Mouse (Mus musculus) layer of hippocampus, adult 11-12 months (tissue): ENCODE results near the gene Apobr.

Experiments used
- DNase-seq: peaks from one replicate; pipeline ENCODE4 v3.0.0; 2022; ENCODE audit warnings: low spot score

Apobr gene

DNA sequence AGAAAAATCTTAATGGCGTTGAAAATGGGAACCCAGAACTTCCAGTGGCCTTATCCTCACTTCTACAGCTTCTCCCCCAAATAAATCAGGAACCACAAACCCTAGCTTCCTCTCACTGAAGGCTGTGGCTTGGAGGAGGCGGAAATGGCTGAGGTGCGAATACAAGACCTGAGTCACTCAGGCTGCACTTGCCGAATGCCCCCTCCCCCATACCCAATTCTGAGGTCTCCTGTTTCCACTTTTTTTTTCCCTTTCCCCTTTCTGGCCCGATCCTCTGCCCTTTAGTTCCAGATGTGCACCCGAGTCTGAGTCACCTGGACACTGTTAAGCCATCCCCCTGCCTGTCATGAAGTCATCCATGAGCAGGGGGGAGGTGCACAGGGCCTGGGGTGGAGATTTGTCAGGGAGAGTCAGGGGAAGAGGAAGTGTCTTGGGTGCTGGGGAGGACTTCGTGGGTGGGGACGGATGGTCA is at the start of gene Apobr:
Gene Apobr (plus strand): TSS at position 437 of the 472 bp plus-strand sequence.
- no peak for DNase-seq

DNA sequence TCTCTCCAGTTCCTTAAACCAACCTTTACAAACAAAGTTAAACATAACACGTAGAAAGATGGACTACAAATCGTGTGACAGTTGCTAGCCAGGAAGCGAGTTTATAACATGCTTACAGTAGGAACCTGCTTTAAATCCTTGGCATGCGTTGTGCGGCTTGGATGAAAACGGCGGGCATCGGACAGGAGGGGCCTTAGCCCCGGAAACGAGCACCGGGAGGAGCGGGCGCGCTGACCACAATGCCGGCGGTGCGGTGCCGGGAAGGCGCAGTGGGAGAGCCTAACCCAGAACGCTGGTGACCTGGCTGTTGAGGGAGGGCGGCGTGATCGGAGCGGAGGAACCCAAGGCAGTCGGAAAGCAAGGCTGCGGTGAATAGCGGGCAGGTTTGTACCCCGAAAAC is 49.0 kb upstream of the Apobr start:
- DNase-seq, result no peak

DNA sequence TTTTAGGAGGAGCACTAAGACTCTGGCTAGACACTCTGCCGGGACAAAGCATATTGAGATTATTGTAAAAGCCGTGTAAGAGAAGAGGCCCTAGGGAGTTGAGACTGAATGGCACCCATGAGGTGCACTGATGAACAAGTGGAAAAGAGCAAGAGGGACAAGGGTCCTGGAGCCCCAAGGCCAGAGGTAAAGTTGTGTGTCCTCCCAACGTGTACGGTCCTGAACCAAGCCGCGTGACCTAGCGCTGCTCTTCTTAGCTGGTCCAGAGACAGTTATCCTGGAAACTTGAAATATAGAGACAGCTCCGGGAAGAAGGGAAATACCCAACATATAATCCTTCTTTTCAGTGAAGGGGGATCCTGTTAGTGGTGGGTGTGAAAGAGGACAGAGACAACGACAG is 48.3 kb upstream of the Apobr start:
- DNase-seq, result no peak

DNA sequence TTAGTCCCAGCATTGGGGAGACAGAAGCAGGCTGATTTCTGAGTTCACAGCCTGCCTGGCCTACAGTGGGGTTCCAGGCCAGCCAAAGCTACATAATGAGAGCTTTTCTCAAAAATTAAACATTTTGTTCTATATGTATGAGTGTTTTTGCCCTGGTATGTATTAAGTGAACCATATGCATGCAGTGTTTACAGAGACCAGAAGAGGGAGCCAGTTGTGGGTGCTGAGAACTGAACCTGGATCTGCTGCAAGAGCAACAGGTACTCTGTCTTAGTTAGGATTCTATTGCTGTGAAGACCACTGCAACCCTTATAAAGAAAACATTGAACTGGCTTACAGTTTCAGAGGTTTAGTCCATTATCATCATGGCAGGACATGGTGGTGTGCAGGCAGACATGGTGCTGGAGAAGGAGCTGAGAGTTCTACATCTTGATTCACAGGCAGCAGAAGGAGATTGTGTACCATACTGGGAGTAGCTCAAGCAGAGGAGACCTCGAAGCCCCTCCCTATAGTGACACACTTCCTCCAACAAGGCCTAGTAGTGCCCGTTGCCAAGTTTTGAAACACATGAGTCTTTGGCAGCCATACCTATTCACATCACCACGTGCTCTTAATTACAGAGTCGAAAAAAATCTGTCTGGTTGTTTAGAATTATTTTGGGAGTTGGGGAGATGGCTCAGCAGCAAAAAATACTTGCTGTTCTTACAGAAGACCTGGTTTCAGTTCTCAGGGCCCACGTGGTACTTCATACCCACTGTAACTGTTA is 46.7 kb upstream of the Apobr start:
- peak; percentile 21 for DNase-seq

DNA sequence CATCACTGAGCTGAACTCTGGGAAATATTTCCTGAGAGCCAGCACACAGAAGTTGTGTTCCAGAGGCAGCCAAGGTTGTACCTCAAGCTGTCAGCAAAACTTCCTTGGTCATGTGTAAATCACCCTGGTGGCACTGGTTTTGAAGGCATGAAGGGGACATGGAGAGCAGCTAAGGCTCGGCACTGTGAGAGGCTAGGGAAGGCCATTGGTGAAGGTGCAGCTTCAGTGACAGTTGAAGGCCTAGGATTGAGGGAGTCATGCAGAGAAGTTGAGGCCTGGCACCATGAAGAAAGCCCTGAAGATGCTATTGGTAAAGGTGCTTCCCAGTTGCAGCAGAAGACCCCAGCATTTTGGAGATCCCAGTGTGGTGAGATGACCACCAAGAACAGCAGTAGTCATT is 43.1 kb upstream of the Apobr start:
- no peak for DNase-seq

DNA sequence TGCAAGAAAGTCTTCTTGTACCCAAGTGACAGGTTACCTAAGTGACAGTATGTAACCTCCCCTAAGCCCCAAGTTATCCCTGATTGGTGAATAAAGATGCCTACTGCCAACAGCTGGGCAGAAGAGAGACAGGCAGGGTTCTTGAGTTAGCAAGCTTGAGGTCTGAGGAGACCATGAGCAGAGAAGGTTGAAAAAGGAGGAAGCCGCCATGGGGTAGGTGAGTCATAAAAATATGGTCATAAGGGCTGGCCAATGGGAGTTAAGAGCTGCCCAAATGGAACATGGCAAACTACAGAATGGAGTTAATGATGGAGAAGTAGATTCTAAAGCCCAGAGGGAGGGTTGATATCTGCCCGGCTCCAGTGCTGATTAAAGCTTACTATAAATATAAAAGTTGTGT is 39.1 kb upstream of the Apobr start:
- no peak for DNase-seq

DNA sequence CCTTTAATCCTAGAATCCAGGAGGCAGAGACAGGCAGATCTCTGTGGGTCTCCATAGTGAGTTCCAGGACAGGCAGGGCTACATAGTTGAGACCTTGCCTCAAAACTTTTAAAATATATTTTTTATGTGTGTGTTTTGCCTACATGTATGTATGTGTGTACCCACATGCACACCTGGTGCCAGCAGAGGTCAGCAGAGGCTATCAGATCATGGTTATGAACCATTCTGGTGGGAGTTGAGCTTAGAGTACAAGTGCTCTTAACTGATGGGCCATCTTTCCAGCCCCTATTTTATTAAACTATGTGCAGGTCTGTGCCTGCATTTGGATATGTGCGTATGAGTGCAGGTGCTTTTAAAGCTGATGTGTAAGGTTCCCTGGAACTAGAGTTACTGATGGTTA is 29.9 kb upstream of the Apobr start:
- no peak for DNase-seq

DNA sequence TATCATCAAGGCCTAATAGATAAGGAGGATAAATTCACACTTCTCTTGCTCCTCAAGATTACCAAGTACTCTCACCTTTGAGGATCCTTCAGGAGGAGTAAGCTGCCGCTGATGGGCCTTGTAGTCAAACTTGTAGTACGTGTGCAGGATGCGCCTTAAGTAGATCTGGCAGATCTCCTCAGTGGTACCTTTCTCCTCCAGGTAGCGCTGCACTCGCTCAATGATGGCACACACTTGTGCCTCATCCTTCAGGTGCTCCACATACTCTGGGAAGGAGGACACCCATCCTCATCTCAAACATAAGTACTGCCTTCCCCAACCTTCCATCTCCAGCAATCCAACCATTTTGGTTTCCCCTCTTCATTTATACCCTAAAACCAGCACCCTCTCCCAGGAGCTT is 28.1 kb upstream of the Apobr start:
- DNase-seq, result no peak

DNA sequence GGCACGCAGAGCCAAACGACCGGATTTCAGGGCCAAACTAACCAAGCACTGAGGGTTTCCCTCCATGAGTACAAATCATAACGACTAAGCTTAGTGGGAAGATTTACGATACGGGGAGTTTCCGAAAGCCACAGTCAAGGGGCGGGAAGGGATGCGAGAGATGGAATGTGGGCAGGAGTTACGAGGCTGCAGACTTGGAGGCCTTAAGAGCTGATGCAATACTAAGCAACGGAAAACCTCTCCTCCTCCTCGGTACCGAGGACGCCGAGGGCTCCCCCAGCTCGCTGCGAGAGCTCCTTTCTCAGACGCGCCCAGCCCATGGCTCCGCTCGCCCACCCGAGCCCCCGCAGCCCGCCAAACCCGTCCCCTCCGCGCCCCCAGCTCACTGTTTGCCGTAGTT is 19.0 kb upstream of the Apobr start:
- no peak for DNase-seq

DNA sequence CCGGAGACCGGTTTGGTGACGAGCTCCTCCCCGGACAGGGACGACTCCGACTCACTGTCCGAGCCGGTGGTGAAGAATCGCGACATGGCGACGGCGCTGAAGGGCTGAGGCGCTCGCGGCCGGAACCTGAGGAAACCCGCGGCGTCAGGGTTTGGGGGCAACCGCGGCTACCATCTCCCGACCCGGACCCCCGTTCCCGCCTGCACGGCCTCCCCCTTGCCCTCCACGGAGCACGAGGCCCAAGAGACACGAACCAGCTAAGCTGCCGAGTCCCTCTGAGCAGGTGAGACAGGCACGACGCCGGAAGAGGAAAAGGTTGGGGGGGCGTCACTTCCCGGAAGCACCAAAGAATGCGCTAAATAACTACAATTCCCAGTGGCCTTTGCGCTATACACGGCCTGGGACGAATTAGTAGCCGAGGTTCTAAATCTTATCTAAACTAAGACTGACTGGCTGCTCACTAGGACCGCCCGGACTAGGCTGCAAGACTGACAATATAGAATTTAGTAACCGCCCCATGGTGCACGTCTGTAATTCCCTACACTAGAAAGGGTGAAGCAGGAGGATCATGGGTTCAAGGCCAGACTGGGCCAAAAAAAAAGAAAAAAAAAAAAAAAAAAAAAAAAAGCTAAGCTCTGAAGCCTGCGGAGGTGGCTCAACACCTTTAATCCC is 18.5 kb upstream of the Apobr start, which contains the start of gene Eif3c:
Gene Eif3c (minus strand): TSS at position 318 of the 672 bp plus-strand sequence.
- peak; percentile 89 for DNase-seq

DNA sequence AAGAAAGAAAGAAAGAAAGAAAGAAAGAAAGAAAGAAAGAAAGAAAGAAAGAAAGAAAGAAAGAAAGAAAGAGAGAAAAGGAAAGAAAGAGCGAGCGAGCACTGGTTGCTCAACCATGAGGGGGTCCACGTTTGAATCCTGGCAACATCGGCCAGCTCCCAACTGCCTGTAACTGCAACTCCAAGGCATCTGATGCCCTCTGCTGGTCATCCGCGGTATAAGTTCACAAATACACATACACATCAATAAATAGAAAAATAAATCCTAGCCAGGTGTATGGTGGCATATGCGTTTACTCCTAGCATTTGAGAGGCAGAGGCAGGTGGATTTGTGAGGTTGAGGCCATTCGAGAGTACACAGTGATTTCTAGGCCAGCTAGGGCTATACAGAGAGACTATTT is 7.8 kb upstream of the Apobr start:
- DNase-seq, result peak; percentile 57

DNA sequence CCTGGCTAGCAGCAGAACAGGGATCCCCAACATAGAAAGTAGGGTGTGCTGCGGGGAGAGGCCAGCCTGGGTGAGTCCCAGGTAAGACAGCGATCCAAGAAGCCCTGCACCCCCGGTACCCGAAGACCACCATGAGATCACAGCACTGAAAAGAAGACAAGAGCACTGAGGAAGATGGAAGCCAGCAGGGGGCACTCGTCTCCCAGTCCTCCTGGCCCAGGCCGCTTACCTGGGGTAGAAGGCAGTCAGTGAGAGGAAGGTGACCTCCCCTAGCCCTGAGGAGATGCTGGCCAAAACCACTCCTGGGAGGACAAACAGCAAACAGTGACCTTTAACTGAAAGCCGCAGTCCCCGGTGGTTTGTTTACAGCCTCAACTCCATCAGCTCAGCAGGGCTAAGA is 5.6 kb upstream of the Apobr start:
- DNase-seq, result no peak

DNA sequence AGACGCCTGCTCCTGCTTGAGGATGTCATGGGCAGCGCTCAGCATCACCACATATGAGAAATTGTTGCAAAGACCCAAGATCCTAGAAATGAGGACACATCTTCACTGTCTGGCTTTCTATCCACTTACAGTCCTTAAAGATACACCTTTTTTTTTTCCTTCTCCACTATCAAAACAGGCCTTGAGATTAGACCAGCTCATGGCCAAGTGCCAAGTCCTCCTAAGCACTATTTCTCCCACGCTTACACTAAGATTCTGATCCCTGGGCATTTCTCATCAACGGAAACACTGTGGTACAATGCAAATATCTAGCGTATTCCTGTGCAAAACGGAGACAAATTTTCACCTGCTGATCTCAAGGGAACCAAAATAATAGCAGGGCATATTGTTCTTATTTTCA is 3.1 kb upstream of the Apobr start:
- no peak for DNase-seq

DNA sequence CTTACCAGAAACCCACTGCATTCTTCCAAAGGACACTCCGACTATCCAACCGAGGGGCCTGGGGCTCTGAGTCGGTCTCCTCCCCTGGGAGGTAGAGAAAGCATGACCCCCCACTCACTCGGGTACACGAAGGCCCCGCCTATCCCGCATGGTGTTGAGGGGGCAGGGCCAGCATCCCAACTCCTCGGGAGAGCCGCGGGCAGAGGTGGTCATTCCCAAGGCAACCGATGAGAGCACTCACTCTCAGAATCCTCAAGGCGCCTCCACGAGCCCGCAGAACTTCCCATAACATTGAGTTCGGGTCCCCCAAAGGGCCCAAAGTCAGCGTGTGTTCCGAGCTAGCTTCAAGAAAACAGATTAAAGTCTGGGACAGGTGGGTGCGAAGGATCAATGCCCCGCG is 2.0 kb upstream of the Apobr start:
- DNase-seq, result peak; percentile 31

DNA sequence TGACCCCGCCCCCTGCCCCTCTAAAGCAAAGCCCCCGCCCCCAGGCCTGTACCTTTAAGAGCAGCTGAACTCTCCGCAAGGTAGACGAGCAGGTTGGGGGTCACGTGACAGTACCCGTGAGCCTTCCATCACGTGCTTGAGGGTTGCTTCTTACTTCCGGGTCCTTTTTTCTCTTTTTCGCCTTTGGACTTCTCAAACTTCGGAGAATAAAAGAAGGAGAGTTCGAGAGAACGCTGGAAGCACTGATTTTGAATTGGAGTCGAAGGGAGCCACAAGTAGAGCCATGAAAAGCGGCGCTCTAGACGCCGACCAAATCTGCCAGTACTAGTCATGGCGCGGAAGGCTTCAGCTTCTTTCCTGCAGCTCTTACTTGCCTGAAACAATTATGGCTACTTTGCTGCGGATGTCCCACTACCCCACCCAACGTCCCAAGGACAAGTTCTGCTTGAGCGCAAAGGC is 1.5 kb upstream of the Apobr start:
- DNase-seq, result peak; percentile 88

DNA sequence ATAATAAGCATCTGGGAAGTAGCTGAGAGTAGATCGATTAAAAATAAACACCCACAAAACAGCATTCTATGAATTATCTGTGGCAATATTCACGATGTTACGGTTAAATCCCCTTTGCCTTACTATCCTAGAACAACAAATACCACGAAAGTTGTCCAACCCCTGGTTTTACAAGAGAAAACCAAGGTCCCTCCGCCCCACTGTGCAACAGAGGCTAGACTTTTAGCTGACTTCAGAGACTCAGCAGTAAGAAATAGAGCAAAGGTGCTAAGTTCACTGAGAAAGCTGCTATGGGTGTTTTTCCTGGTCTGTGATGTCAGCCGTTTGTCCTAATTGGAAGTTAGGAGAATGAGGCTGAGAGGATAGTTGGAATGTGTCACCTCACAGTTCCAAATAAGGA is 981 bp upstream of the Apobr start:
- no peak for DNase-seq

DNA sequence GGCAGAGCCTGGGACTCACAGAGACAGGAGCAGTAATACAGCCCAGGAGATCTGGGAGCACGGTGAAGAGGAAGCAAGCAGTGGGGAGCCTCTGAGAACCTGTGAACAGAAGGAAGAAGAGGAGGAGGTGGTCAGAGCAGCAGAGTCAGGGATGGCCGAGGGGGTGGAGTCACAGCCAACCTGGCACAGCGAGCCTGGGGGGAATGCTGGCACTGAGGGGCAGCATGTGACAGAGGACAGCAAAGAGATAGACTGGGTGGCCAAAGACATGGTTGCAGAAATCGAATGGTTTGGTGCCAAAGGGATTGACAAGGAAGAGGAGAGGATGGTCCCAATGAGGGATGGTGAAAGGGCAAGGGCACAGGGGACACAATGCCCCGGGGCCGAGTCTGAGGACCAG is 975 bp downstream of the Apobr start, which contains the start of gene Cln3:
Gene Cln3 (minus strand): TSS at position 101 of the 400 bp plus-strand sequence.
- no peak for DNase-seq

DNA sequence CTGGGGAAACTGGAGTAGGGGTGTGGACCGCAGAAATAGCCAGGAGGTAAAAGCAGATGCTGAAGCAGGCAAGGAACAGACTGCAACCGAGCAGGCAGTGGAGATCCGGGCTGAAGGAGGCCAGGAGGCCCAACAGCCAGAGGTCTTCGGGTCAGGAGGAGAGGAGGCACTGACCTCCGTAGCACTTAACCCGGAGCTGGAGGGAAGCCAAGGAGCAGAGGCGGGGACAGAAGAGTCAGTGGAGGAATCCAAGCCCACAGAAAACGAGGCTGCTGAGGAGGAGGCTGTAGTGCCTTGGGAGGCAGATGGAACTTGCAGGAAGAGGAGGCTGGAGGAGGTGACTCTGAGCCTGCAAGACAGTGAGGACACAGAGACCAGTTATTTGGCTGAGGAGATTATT is 2.1 kb downstream of the Apobr start:
- no peak for DNase-seq

DNA sequence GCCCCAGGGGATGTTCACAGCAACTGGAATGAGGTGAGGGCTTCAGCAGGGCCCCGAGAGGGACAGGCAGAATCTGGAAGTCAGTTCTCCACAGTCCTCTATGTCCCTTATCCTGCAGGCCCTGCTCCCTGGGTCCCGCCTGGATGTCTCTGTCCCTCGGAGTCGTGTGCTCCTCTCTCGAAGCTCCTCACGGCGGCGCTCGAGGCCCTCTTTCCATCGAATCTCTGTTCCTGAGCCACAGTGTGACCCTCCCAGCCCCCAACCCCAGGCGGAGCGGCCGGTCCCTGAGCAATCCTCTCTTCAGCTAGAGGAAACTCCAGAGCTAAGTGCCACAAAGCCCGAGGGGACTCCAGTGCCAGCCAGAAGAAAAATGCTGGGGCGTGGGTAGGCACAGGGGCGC is 3.0 kb downstream of the Apobr start:
- DNase-seq, result peak; percentile 62

DNA sequence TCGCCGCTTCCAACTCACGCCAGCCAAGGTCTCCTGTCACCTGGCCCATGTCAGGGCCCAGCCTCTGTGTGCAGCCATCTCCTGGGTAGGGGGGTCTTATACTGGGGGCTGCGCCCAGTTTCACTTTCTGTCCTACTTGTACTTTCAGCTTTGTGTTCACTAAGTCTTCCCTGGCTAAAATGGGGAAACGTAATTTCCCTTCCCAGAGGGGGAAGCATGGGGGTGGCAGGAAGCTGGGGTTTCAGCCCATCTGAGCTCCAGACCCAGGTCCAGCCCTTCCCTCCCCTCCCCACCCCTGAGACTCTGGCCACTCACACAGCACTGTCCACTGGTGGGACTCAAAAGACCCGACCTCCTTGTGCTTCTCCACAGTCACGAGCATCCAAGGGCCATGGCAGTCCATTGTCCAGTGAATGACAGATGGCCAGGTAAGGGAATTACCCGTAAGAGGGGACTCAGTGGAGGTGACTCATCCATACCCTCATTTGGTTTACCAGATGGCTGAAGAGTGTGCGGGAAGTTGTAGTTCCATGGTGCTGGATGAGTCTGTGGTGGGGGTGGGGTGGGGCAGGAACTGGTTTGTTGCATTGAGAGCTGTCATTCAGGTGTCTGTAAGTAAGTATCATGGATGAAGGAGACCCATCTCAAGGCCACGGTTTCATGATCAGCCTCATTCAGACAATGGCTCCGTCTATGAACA is 10.3 kb downstream of the Apobr start, which contains the start of gene Il27:
Gene Il27 (minus strand): TSS at position 80 of the 700 bp plus-strand sequence.
- no peak for DNase-seq

DNA sequence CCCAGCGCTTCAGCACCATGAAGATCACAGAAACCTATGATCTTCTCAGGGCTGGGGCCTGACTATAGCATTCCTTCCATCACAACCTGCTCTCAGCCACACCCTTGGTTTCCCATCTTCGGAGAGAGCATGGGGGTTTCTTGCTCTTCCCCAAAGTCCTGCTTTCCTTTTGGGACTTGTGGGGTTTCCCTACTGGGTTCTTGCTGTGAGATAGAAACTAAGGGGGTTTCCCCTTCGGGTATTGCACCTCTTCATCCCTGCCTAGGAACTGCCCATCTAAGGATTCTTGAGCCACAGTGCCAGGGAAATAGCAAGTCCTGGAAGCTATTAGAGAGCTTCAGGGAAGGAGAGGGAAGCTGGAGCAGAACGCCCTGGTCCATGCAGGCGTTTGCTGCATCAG is 11.1 kb downstream of the Apobr start:
- no peak for DNase-seq

DNA sequence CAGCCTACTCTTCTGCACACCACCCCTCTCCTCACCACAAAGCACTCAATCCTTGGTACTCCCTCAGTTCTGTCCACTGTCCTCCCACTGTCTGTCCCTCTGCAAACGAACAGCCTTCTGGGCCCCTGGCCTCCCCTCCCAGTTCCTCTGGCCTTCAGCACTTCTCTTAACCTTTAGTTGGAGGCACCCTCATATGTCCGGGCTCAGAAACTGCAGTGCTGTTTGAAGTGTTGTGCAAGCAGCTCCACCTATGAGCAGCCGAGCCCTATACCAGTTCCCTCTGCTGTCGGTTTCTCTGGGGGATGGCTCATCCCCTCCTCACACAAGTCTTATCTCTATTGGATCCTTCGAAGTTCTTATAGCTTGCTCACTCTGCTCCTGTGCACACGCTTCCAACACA is 11.7 kb downstream of the Apobr start:
- no peak for DNase-seq

DNA sequence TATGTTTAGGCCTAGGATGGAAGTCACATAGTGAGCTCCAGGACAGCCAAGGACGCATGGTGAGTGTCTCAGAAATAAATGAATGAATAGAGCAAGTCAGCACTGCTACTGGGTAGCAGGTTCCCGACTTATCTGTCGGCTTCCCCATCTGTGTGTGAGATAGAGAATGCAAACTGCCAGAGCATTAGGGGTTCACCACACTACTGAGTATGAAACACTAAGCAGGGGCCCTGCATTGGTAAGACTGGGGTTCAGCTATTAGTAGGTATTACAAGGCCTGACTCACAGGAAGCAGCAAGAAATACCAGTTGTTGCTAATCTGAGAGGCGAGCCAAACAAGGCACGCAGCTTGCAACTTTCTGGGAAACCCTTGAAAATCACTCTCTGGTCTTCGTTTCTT is 14.2 kb downstream of the Apobr start:
- DNase-seq, result no peak
